Mouse (Mus musculus): Measurements from ENCODE around the gene Traf4. TPM values are rescaled to one million over a fixed set of nuclear protein-coding genes. Genes with fewer than 3 reads are reported as not detected.
"Not testable (repeated sequence)": the region's sequence is repeated elsewhere in the genome, so short reads cannot be mapped to it uniquely, and the experiment has no call there.

Gene Traf4
- polyA plus RNA-seq, 1 experiment from 2014 or later: 74.7 TPM

GRCm38 (mm10) chr11:78193113-78193512, 27.7 kb upstream of the Traf4 start, which contains the start of gene Proca1:
Gene Proca1, plus strand, starts transcription at chr11:78193392.
- H3K36me3 ChIP-seq: peaks cover 14% of the 10 kb centered on the region; the same call in 1 of the 2 replicates
- H3K4me1 ChIP-seq (replicated peaks): peaks cover 22% of the 10 kb centered on the region
- H3K9me3 ChIP-seq: no peaks in the 10 kb centered on the region
- 50% methylated on average over 1 of the region's 1 CpGs for WGBS
- peak within 1 kb of the TSS; percentile 67 for H3K4me2 ChIP-seq (replicated peaks)
- peak within 1 kb of the TSS; percentile 50; the same call in 1 of the 2 replicates for H3K4me3 ChIP-seq (replicated peaks)
- no peaks in the 10 kb centered on the region for H3K27me3 ChIP-seq (replicated peaks)
- no peak for ATAC-seq
- H3K27ac ChIP-seq: no peak within 1 kb of the TSS
- H3K9ac ChIP-seq: no peak within 1 kb of the TSS

- ATAC-seq: no peak
- Histone ChIP-seq H3K4me3 (replicated peaks) (peak overlapping the region; percentile 69), H3K4me1 (replicated peaks) (peaks cover 19% of the 10 kb centered on the region), H3K27me3 (replicated peaks) (no peaks in the 10 kb centered on the region), H3K36me3 (peaks cover 14% of the 10 kb centered on the region; the same call in 1 of the 2 replicates), H3K27ac (peak overlapping the region; percentile 97; the same call in 1 of the 2 replicates), H3K9me3 (no peaks in the 10 kb centered on the region), H3K4me2 (replicated peaks) (peak overlapping the region; percentile 72), H3K9ac (peak overlapping the region; percentile 70; the same call in 1 of the 2 replicates)
- WGBS: 50% methylated on average over 6 of the region's 6 CpGs
Measured at GRCm38 (mm10) chr11:78190041-78190440, 24.7 kb upstream of the Traf4 start.

GRCm38 (mm10) chr11:78189234-78190040, 24.0 kb upstream of the Traf4 start:
- Histone ChIP-seq H3K27ac (peak overlapping the region; percentile 97), H3K4me3 (replicated peaks) (peak overlapping the region; percentile 69), H3K27me3 (replicated peaks) (no peaks in the 10 kb centered on the region), H3K9ac (peak overlapping the region; percentile 70), H3K36me3 (peaks cover 14% of the 10 kb centered on the region; the same call in 1 of the 2 replicates), H3K4me2 (replicated peaks) (peak overlapping the region; percentile 72), H3K4me1 (replicated peaks) (peaks cover 14% of the 10 kb centered on the region), H3K9me3 (no peaks in the 10 kb centered on the region)
- ATAC-seq: peak; percentile 82
- WGBS: under 1% methylated on average over 42 of the region's 42 CpGs

- WGBS: 0% methylated on average over 73 of the region's 80 CpGs
- Histone ChIP-seq H3K4me1 (replicated peaks) (peaks cover 10% of the 10 kb centered on the region), H3K36me3 (peaks cover 14% of the 10 kb centered on the region; the same call in 1 of the 2 replicates), H3K27ac (peak within 1 kb of the TSS; percentile 97), H3K9ac (peak within 1 kb of the TSS; percentile 70), H3K27me3 (replicated peaks) (no peaks in the 10 kb centered on the region), H3K9me3 (no peaks in the 10 kb centered on the region), H3K4me3 (replicated peaks) (peak within 1 kb of the TSS; percentile 69), H3K4me2 (replicated peaks) (peak within 1 kb of the TSS; percentile 72)
- ATAC-seq: peak; percentile 83
Measured at GRCm38 (mm10) chr11:78188331-78189233, 23.2 kb upstream of the Traf4 start, which contains the start of gene Rab34. Gene Rab34, plus strand, starts transcription at chr11:78188430.

GRCm38 (mm10) chr11:78184702-78185101, 19.3 kb upstream of the Traf4 start:
- H3K9ac ChIP-seq; H3K9me3 ChIP-seq; H3K27ac ChIP-seq; H3K36me3 ChIP-seq; ATAC-seq; H3K27me3 ChIP-seq (replicated peaks); H3K4me3 ChIP-seq (replicated peaks); H3K4me2 ChIP-seq (replicated peaks): not testable (repeated sequence)
- peaks cover 23% of the 10 kb centered on the region for H3K4me1 ChIP-seq (replicated peaks)
- WGBS: 93% methylated on average over 6 of the region's 6 CpGs

- no peak overlapping the region for H3K27ac ChIP-seq
- no peak overlapping the region for H3K9ac ChIP-seq
- no peak for ATAC-seq
Measured at GRCm38 (mm10) chr11:78183884-78184514, 18.6 kb upstream of the Traf4 start.

GRCm38 (mm10) chr11:78182961-78183844, 17.8 kb upstream of the Traf4 start, which contains the start of gene Rpl23a:
Gene Rpl23a, minus strand, starts transcription at chr11:78183584.
- Histone ChIP-seq H3K36me3 (peaks cover 9% of the 10 kb centered on the region), H3K27me3 (replicated peaks) (no peaks in the 10 kb centered on the region), H3K4me3 (replicated peaks) (peak within 1 kb of the TSS; percentile 70), H3K27ac (peak within 1 kb of the TSS; percentile 84), H3K4me1 (replicated peaks) (peaks cover 27% of the 10 kb centered on the region), H3K9me3 (no peaks in the 10 kb centered on the region), H3K4me2 (replicated peaks) (peak within 1 kb of the TSS; percentile 83), H3K9ac (peak within 1 kb of the TSS; percentile 82)
- peak; percentile 88 for ATAC-seq
- WGBS: under 1% methylated on average over 38 of the region's 38 CpGs

More at GRCm38 (mm10) chr11:78183884-78184514, 18.6 kb upstream of the Traf4 start:
- H3K36me3 ChIP-seq: peaks cover 9% of the 10 kb centered on the region
- no peaks in the 10 kb centered on the region for H3K9me3 ChIP-seq
- WGBS: 47% methylated on average over 10 of the region's 10 CpGs
- H3K27me3 ChIP-seq (replicated peaks): no peaks in the 10 kb centered on the region
- H3K4me3 ChIP-seq (replicated peaks): peak overlapping the region; percentile 70
- H3K4me2 ChIP-seq (replicated peaks): peak overlapping the region; percentile 83
- H3K4me1 ChIP-seq (replicated peaks): peaks cover 30% of the 10 kb centered on the region

GRCm38 (mm10) chr11:78182450-78182849, 17.1 kb upstream of the Traf4 start:
- H3K27ac ChIP-seq: 0 out of 2 replicates have a peak overlapping the region, but pooled peaks have one; percentile 84
- peak overlapping the region; percentile 83 for H3K4me2 ChIP-seq (replicated peaks)
- 4% methylated on average over 7 of the region's 7 CpGs for WGBS
- H3K4me1 ChIP-seq (replicated peaks): peaks cover 29% of the 10 kb centered on the region
- no peak for ATAC-seq
- H3K36me3 ChIP-seq: peaks cover 9% of the 10 kb centered on the region
- H3K9ac ChIP-seq: peak overlapping the region; percentile 82
- H3K9me3 ChIP-seq: no peaks in the 10 kb centered on the region
- H3K27me3 ChIP-seq (replicated peaks): no peaks in the 10 kb centered on the region
- peak overlapping the region; percentile 70 for H3K4me3 ChIP-seq (replicated peaks)

- H3K9ac ChIP-seq: peak overlapping the region; percentile 82
- H3K36me3 ChIP-seq: peaks cover 9% of the 10 kb centered on the region
- no peak for ATAC-seq
- no peaks in the 10 kb centered on the region for H3K9me3 ChIP-seq
- H3K4me2 ChIP-seq (replicated peaks): peak overlapping the region; percentile 83
- no peaks in the 10 kb centered on the region for H3K27me3 ChIP-seq (replicated peaks)
- peak overlapping the region; percentile 70 for H3K4me3 ChIP-seq (replicated peaks)
- H3K4me1 ChIP-seq (replicated peaks): peaks cover 34% of the 10 kb centered on the region
- H3K27ac ChIP-seq: 0 out of 2 replicates have a peak overlapping the region, but pooled peaks have one; percentile 45
- WGBS: 37% methylated on average over 2 of the region's 2 CpGs
Measured at GRCm38 (mm10) chr11:78181830-78182357, 16.5 kb upstream of the Traf4 start.

- Histone ChIP-seq H3K4me1 (replicated peaks) (peaks cover 36% of the 10 kb centered on the region), H3K27ac (peak overlapping the region; percentile 99; the same call in 1 of the 2 replicates), H3K9ac (peak overlapping the region; percentile 64; the same call in 1 of the 2 replicates), H3K4me2 (replicated peaks) (peak overlapping the region; percentile 83), H3K4me3 (replicated peaks) (peak overlapping the region; percentile 53; the same call in 1 of the 2 replicates), H3K27me3 (replicated peaks) (no peaks in the 10 kb centered on the region), H3K9me3 (no peaks in the 10 kb centered on the region), H3K36me3 (peaks cover 9% of the 10 kb centered on the region)
- WGBS: 56% methylated on average over 6 of the region's 6 CpGs
- ATAC-seq: no peak
Measured at GRCm38 (mm10) chr11:78180081-78180761, 14.8 kb upstream of the Traf4 start.
